Mouse (Mus musculus) heart, adult 2 months (tissue): ENCODE results near the gene Extl2. TPM values are rescaled to one million over a fixed set of nuclear protein-coding genes. Genes with fewer than 3 reads are reported as not detected.

Source experiments
- DNase-seq, 2 experiments: peaks; one replicate each; pipeline ENCODE4 v3.0.0; 2021
- H3K27ac ChIP-seq: fragments of 200-600 bp; 2 replicates; pipeline ENCODE4 v1.8.1; 2022
- H3K27me3 ChIP-seq: fragments of 200-500 bp; 2 replicates; pipeline ENCODE4 v1.6.1; 2012; ENCODE audit warnings: mild to moderate bottlenecking, low read length, inconsistent platforms, mixed read lengths; ENCODE audit not compliant: control insufficient read depth, insufficient read depth
- H3K36me3 ChIP-seq: fragments of 200-500 bp; 2 replicates; pipeline ENCODE4 v1.6.1; 2012; ENCODE audit warnings: low read length, inconsistent platforms; ENCODE audit not compliant: control insufficient read depth, insufficient read depth
- H3K4me1 ChIP-seq: fragments of 200-500 bp; 2 replicates; pipeline ENCODE4 v1.6.1; 2011; ENCODE audit warnings: low read length; ENCODE audit not compliant: control insufficient read depth, insufficient read depth
- H3K4me3 ChIP-seq: fragments of 200-600 bp; 2 replicates; pipeline ENCODE4 v1.8.1; 2022
- H3K79me2 ChIP-seq: fragments of 200-500 bp; replicated peaks from 2 replicates; pipeline ENCODE4 v1.6.1; 2012; ENCODE audit warnings: mild to moderate bottlenecking, inconsistent platforms, low read length, moderate library complexity, mixed read lengths; ENCODE audit not compliant: control insufficient read depth, insufficient read depth
- H3K9ac ChIP-seq: fragments of 200-500 bp; 2 replicates; pipeline ENCODE4 v1.6.1; 2012; ENCODE audit warnings: low read depth, mild to moderate bottlenecking, control low read depth, inconsistent platforms, low read length, mixed read lengths
- CTCF ChIP-seq: fragments of 200-600 bp; IDR thresholded peaks from 2 replicates; pipeline ENCODE4 v1.8.1; 2022; ENCODE audit warnings: antibody characterized with exemption, mild to moderate bottlenecking, moderate library complexity
- EP300 ChIP-seq: fragments of 200-500 bp; IDR thresholded peaks from 2 replicates; pipeline ENCODE4 v1.6.1; 2011; ENCODE audit warnings: low read depth, low read length, control low read depth; ENCODE audit not compliant: insufficient read depth
- POLR2A ChIP-seq: fragments of 200-500 bp; IDR thresholded peaks from 2 replicates; pipeline ENCODE4 v1.6.1; 2011; ENCODE audit warnings: mild to moderate bottlenecking, low read depth, low read length, control low read depth; ENCODE audit not compliant: insufficient read depth
- WGBS: fragments of 180-500 bp; shearing (Covaris S2); methylation state at CpG from one replicate; pipeline ENCODE4 v1.1.7; 2018; 5-methylcytosine and 5-hydroxymethylcytosine counted together
- intact Hi-C: fragments of 180-260 bp; cut with DNase I; formaldehyde crosslinking; loops from one replicate; pipeline ENCODE4 v1.15.1; 2025
- long read RNA-seq: library from polyadenylated mRNA; stranded (forward); transcript quantifications from one replicate; pipeline ENCODE4 v2.0.0, GENCODE M21; 2021
- polyA plus RNA-seq: library from polyadenylated mRNA; depleted of rRNA; stranded (reverse); fragments of >200 nt; gene quantifications from 2 replicates; pipeline ENCODE4 v1.2.3, GENCODE M21; 2012; rRNA removed
- total RNA-seq, 2 experiments: library from RNA; stranded (reverse); gene quantifications; 2 replicates each; pipeline ENCODE4 v1.2.3; 2021

Gene Extl2
- total RNA-seq (10 to 100 TPM; 11.6 to 14.1 TPM), polyA plus RNA-seq (9.2 and 15.9 TPM in 2 replicates)
- long read RNA-seq, transcript Extl2-201 (5 exons, 3,000 nt): major isoform, 21 of 32 reads
- long read RNA-seq, transcript Extl2-203 (5 exons, 2,840 nt): minor isoform, 11 of 32 reads
- long read RNA-seq, partial matches to known transcripts: 0 of 32 reads
- long read RNA-seq, other reads (novel, unspliced or antisense): 0 of 32 reads

GRCm38 (mm10) chr3:116006978-116007940, at the start of gene Extl2, which contains the start of gene Slc30a7:
Gene Extl2 (plus strand): TSS chr3:116007462.
Gene Slc30a7 (minus strand): TSS chr3:116007406.
- H3K79me2 ChIP-seq: no peaks in the 10 kb centered on the region
- TF ChIP-seq EP300 (no peak), POLR2A (peak; percentile 73)
- DNase-seq: peak; percentile 87 to 88
- peaks cover 3% of the 10 kb centered on the region for H3K4me1 ChIP-seq
- WGBS: 1% methylated on average over 67 of the region's 67 CpGs
- peak within 1 kb of the TSS; percentile 94 for H3K4me3 ChIP-seq
- H3K9ac ChIP-seq: peak within 1 kb of the TSS; percentile 75
- H3K27ac ChIP-seq: peak within 1 kb of the TSS; percentile 73
- no peaks in the 10 kb centered on the region for H3K27me3 ChIP-seq
- H3K36me3 ChIP-seq: peaks cover 6% of the 10 kb centered on the region
- intact Hi-C loops: no loop called here

GRCm38 (mm10) chr3:115961311-115962027, 45.8 kb upstream of the Extl2 start:
- no peak for DNase-seq

GRCm38 (mm10) chr3:115962028-115962415, 45.2 kb upstream of the Extl2 start:
- intact Hi-C loops: no loop called here
- no peak overlapping the region for H3K9ac ChIP-seq
- H3K79me2 ChIP-seq: no peaks in the 10 kb centered on the region
- no peak overlapping the region for H3K27ac ChIP-seq
- no peaks in the 10 kb centered on the region for H3K27me3 ChIP-seq
- H3K4me1 ChIP-seq: no peaks in the 10 kb centered on the region
- 68% methylated on average over 4 of the region's 4 CpGs for WGBS
- H3K4me3 ChIP-seq: no peak overlapping the region
- DNase-seq: no peak
- no peak for TF ChIP-seq POLR2A
- no peak for TF ChIP-seq CTCF
- TF ChIP-seq EP300: no peak
- no peaks in the 10 kb centered on the region; the same call in 1 of the 2 replicates for H3K36me3 ChIP-seq

More at GRCm38 (mm10) chr3:115961311-115962027, 45.8 kb upstream of the Extl2 start:
- H3K4me1 ChIP-seq: no peaks in the 10 kb centered on the region
- WGBS: 65% methylated on average over 11 of the region's 11 CpGs
- H3K27me3 ChIP-seq: no peaks in the 10 kb centered on the region
- H3K9ac ChIP-seq: no peak overlapping the region
- TF ChIP-seq POLR2A: no peak
- TF ChIP-seq EP300: no peak
- no peak for TF ChIP-seq CTCF
- no peak overlapping the region for H3K27ac ChIP-seq
- intact Hi-C loops: no loop called here
- no peak overlapping the region for H3K4me3 ChIP-seq
- no peaks in the 10 kb centered on the region; the same call in 1 of the 2 replicates for H3K36me3 ChIP-seq
- no peaks in the 10 kb centered on the region for H3K79me2 ChIP-seq

- H3K4me1 ChIP-seq: no peaks in the 10 kb centered on the region
- TF ChIP-seq CTCF: no peak
- TF ChIP-seq POLR2A: no peak
- TF ChIP-seq EP300: no peak
- 98% methylated on average over 1 of the region's 1 CpGs for WGBS
- no peak overlapping the region for H3K27ac ChIP-seq
- no peaks in the 10 kb centered on the region for H3K27me3 ChIP-seq
- H3K79me2 ChIP-seq: no peaks in the 10 kb centered on the region
- H3K9ac ChIP-seq: no peak overlapping the region
- H3K36me3 ChIP-seq: no peaks in the 10 kb centered on the region; the same call in 1 of the 2 replicates
- no peak for DNase-seq
- intact Hi-C loops: no loop called here
- H3K4me3 ChIP-seq: no peak overlapping the region
These were observed 43.7 kb upstream of the Extl2 start for GRCm38 (mm10) chr3:115963597-115963996.

GRCm38 (mm10) chr3:115964071-115964470, 43.2 kb upstream of the Extl2 start:
- Histone ChIP-seq H3K4me3 (no peak overlapping the region), H3K4me1 (no peaks in the 10 kb centered on the region), H3K27ac (no peak overlapping the region), H3K79me2 (no peaks in the 10 kb centered on the region), H3K9ac (no peak overlapping the region), H3K27me3 (no peaks in the 10 kb centered on the region), H3K36me3 (no peaks in the 10 kb centered on the region; the same call in 1 of the 2 replicates)
- intact Hi-C loops: no loop called here
- 91% methylated on average over 5 of the region's 5 CpGs for WGBS
- TF ChIP-seq EP300 (no peak), CTCF (no peak), POLR2A (no peak)
- no peak for DNase-seq
